Mouse (Mus musculus): ENCODE data around the gene Itga8. TPM values are rescaled to one million over a fixed set of nuclear protein-coding genes. Genes with fewer than 3 reads are reported as not detected.

The Itga8 gene
- total RNA-seq, 2 experiments from 2014 or later, result not detected

- ATAC-seq (replicated peaks; ENCODE audit: low FRiP score, low TSS enrichment, poor library complexity, severe bottlenecking), result no peak
These were observed 1.1 kb downstream of the Itga8 start for GRCm38 (mm10) chr2:12300449-12301228.

- no peak for ATAC-seq (replicated peaks; ENCODE audit: low FRiP score, low TSS enrichment, poor library complexity, severe bottlenecking)
These were observed 4.4 kb downstream of the Itga8 start for GRCm38 (mm10) chr2:12297287-12297686.

- ATAC-seq (replicated peaks; ENCODE audit: low FRiP score, low TSS enrichment, poor library complexity, severe bottlenecking), result no peak
These were observed 6.6 kb downstream of the Itga8 start for GRCm38 (mm10) chr2:12295150-12295549.

GRCm38 (mm10) chr2:12294060-12294459 is 7.7 kb downstream of the Itga8 start:
- no peak for ATAC-seq (replicated peaks; ENCODE audit: low FRiP score, low TSS enrichment, poor library complexity, severe bottlenecking)

- no peak for ATAC-seq (replicated peaks; ENCODE audit: low FRiP score, low TSS enrichment, poor library complexity, severe bottlenecking)
These were observed 8.3 kb downstream of the Itga8 start for GRCm38 (mm10) chr2:12293458-12293857.

GRCm38 (mm10) chr2:12292023-12292820 is 9.5 kb downstream of the Itga8 start:
- ATAC-seq (replicated peaks; ENCODE audit: low FRiP score, low TSS enrichment, poor library complexity, severe bottlenecking), result no peak

GRCm38 (mm10) chr2:12290235-12290634 is 11.5 kb downstream of the Itga8 start:
- ATAC-seq (replicated peaks; ENCODE audit: low FRiP score, low TSS enrichment, poor library complexity, severe bottlenecking), result no peak

GRCm38 (mm10) chr2:12287831-12288230 is 13.9 kb downstream of the Itga8 start:
- ATAC-seq (replicated peaks; ENCODE audit: low FRiP score, low TSS enrichment, poor library complexity, severe bottlenecking), result no peak

- no peak for ATAC-seq (replicated peaks; ENCODE audit: low FRiP score, low TSS enrichment, poor library complexity, severe bottlenecking)
These were observed 21.1 kb downstream of the Itga8 start for GRCm38 (mm10) chr2:12280664-12281063.

GRCm38 (mm10) chr2:12279070-12279612 is 22.6 kb downstream of the Itga8 start:
- no peak for ATAC-seq (replicated peaks; ENCODE audit: low FRiP score, low TSS enrichment, poor library complexity, severe bottlenecking)

- no peak for ATAC-seq (replicated peaks; ENCODE audit: low FRiP score, low TSS enrichment, poor library complexity, severe bottlenecking)
These were observed 44.9 kb downstream of the Itga8 start for GRCm38 (mm10) chr2:12256635-12257317.

GRCm38 (mm10) chr2:12255901-12256300 is 45.8 kb downstream of the Itga8 start:
- no peak for ATAC-seq (replicated peaks; ENCODE audit: low FRiP score, low TSS enrichment, poor library complexity, severe bottlenecking)

- no peak for ATAC-seq (replicated peaks; ENCODE audit: low FRiP score, low TSS enrichment, poor library complexity, severe bottlenecking)
These were observed 66.4 kb downstream of the Itga8 start for GRCm38 (mm10) chr2:12235345-12235744.

- no peak for ATAC-seq (replicated peaks; ENCODE audit: low FRiP score, low TSS enrichment, poor library complexity, severe bottlenecking)
These were observed 72.0 kb downstream of the Itga8 start for GRCm38 (mm10) chr2:12229721-12230120.

- ATAC-seq (replicated peaks; ENCODE audit: low FRiP score, low TSS enrichment, poor library complexity, severe bottlenecking), result no peak
These were observed 73.4 kb downstream of the Itga8 start for GRCm38 (mm10) chr2:12228335-12228734.

- ATAC-seq (replicated peaks; ENCODE audit: low FRiP score, low TSS enrichment, poor library complexity, severe bottlenecking), result no peak
These were observed 74.5 kb downstream of the Itga8 start for GRCm38 (mm10) chr2:12227243-12227642.

- ATAC-seq (replicated peaks; ENCODE audit: low FRiP score, low TSS enrichment, poor library complexity, severe bottlenecking), result no peak
These were observed 75.4 kb downstream of the Itga8 start for GRCm38 (mm10) chr2:12226367-12226766.

GRCm38 (mm10) chr2:12221671-12222070 is 80.1 kb downstream of the Itga8 start:
- no peak for ATAC-seq (replicated peaks; ENCODE audit: low FRiP score, low TSS enrichment, poor library complexity, severe bottlenecking)

GRCm38 (mm10) chr2:12213464-12213790 is 88.3 kb downstream of the Itga8 start:
- no peak for ATAC-seq (replicated peaks; ENCODE audit: low FRiP score, low TSS enrichment, poor library complexity, severe bottlenecking)
